Mouse (Mus musculus): ENCODE data around the gene Cacng4.

Gene Cacng4

DNA sequence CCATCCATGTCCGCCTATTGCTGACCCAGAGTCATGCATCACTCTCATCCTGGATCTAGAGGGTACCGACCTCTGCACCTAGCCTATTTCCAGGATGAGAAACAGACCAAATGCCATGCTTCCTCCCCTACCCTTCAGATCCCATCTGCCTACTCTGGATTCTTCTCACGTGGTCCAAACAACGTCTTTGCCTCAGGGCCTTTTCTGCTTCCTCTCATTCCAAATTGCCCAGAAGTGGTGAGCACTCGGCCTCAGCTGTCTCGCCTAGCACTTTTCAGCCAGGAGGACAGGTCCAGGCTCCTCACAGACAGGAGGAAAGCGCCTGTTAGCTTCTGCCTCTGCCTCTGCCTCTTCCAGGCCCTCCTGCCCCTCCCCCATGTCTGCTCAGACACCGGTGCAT is 21.0 kb downstream of the Cacng4 start:
- in situ Hi-C loops (cut with MboI, MseI), result no loop called here

- in situ Hi-C loops (cut with MboI, MseI), result no loop called here
Observed at GRCm38 (mm10) chr11:107772002-107772401, 22.4 kb downstream of the Cacng4 start.

DNA sequence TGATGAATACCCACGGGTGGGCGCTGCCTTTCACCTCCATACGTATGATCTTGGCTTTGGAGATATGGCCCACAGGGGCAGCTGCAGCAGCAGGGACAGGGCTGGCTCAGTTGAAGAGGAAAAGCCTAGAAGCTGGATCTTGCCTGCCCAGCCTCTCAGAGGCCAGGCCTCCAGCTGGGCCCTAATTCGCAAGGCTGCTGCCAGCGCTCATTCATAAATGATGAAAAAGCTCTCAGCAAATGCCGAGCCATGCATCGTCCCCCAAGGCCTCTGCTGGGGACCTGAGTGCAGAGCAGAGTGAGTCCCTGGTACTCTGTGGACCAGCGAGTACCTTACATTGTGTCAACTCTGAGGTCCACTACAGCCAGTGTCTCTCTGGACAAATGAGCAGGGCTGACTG is 26.0 kb downstream of the Cacng4 start:
- in situ Hi-C loops (cut with MboI, MseI), result no loop called here

- in situ Hi-C loops (cut with MboI, MseI), result no loop called here
Observed at GRCm38 (mm10) chr11:107766932-107767331, 27.4 kb downstream of the Cacng4 start.

- in situ Hi-C loops (cut with MboI, MseI), result no loop called here
Observed at GRCm38 (mm10) chr11:107762688-107763460, 31.5 kb downstream of the Cacng4 start.

DNA sequence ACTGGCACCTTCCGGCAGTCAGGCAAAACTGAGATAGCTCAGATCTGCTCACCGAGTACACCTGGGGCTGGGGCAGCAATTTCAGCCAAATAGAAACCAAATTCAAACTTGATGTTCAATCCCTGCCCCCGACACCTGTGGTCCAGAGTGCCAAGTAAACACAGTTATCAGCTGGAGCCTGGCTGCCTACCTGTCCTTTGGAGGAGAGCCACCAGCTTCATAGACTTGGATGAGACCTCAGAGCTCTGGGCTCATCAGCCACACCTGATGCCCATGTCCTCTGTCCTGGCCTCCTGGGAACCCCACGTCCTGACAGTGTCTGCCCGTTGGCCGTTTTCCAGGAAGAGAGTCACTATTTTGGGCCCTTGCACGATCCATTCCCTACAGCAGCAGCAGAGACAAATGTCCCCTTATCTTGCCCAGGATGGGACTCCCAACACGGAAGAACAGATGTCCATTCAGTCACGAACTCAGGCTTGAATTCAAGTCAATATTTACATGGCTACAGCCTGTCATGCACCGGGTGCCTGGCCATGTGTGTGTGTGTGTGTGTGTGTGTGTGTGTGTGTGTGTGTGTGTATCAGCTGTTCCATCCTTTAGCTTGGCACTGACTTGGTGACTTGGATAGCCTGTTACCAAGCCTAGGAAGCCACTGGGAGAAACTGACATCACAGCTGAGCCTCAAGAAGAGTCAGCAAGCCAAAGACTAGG is 32.4 kb downstream of the Cacng4 start:
- in situ Hi-C loops (cut with MboI, MseI), result no loop called here

GRCm38 (mm10) chr11:107760001-107760400 is 34.4 kb downstream of the Cacng4 start:
- in situ Hi-C loops (cut with MboI, MseI), result no loop called here

- in situ Hi-C loops (cut with MboI, MseI), result no loop called here
Observed at GRCm38 (mm10) chr11:107759516-107759915, 34.8 kb downstream of the Cacng4 start.

- in situ Hi-C loops (cut with MboI, MseI), result no loop called here
Observed at GRCm38 (mm10) chr11:107749114-107749513, 45.2 kb downstream of the Cacng4 start.

- in situ Hi-C loops (cut with MboI, MseI), result no loop called here
Observed at GRCm38 (mm10) chr11:107748243-107749035, 45.9 kb downstream of the Cacng4 start.

- in situ Hi-C loops (cut with MboI, MseI), result no loop called here
Observed at GRCm38 (mm10) chr11:107743100-107743499, 51.3 kb downstream of the Cacng4 start.

GRCm38 (mm10) chr11:107738418-107739099 is 55.8 kb downstream of the Cacng4 start:
- in situ Hi-C loops (cut with MboI, MseI), result no loop called here

- in situ Hi-C loops (cut with MboI, MseI), result no loop called here
Observed at GRCm38 (mm10) chr11:107737886-107738285, 56.5 kb downstream of the Cacng4 start.

DNA sequence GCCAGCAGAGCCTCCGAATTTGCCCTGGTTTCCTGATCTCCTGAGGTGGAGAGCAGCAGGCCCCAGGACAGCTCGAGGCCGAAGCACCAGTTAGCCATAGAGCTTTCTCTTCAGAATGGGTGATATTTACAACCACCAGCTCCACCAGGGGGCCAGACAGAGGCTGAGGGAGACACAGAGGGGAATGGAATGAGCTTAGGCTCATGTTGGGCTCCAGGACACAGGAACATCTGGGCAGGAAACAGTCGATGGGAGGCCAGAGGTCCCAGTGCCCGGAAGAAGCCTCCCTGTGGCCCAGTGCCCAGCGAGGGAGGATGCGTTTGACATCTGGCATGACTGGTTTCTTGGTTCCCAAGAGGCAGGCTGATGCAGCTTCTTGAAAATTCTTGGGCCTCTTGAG is 60.2 kb downstream of the Cacng4 start:
- in situ Hi-C loops (cut with MboI, MseI), result no loop called here

DNA sequence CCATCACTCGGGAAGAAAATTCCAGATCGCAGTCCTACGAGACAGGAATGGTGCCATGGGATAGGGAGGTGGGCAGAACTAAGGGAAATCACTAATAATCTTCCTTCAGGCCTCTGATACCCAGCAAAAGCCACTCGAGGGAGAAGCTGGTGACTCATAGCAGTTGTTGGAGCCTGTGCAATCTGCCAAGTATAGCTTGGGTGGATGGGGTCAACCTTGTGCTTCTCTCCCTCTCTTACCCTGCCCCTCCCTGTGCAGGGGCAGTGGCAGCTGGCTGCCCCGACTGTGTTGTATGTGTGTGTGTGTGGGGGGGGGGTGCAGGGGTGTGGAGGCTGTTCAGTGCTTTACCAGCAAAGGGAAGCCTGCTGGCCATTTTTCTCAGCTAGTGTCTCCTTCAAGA is 62.9 kb downstream of the Cacng4 start:
- in situ Hi-C loops (cut with MboI, MseI), result no loop called here

DNA sequence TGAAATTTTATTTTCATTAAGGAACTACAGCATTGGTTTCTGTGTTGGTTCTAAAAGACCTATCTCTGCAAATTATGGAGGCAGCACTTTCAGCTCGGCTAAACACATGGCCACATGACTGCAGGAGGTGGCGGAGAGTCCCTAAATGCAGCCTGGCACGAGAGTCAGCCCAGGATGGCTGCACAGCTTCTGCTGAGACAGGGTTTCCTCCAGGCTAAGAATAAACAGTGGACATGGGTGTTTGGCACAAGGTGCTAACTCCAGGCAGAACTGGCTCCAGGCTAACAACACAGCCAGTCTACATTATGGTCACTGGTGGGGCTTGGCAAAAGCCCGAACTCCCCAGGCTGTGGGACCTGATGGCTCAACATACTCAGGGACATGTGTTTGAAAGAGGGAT is 63.4 kb downstream of the Cacng4 start:
- in situ Hi-C loops (cut with MboI, MseI), result no loop called here

GRCm38 (mm10) chr11:107729141-107729540 is 65.2 kb downstream of the Cacng4 start:
- in situ Hi-C loops (cut with MboI, MseI), result no loop called here

DNA sequence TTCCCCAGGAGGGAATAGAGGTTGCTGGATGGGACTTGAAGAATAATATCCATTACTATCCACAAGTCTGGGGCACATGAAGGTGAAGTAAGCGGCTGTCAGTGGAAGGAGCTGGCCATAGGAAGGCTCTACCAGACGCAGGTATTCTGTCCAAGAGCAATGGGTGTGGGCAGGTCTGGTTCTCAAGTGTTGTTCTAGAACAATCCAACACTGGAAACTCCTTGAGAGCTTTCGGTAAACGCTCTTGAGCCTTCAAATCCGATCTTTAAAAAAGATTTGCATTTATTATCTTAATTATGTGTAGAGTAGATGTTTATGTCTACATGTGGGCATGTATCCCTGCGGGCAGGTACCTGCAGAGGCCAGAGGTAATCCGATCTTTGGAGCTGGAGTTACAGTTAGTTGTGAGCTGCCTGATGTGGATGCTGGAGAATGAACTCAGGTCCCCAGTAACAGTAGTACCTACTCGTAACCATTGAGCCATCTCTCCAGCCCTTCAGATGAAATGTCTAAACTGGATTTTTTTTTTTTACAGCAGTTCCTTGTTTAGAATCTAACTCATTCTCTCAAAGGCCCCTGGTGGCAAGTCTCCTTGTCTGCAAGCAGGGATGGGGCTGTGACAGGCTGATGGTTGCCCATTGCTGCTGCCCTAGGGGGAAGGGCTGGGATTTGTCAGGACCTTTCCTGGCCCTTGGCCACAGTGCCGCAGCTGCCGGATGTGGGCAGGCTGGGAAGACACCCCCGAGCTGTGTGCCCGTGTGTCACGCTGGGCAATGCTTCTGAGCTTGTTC is 66.1 kb downstream of the Cacng4 start:
- in situ Hi-C loops (cut with MboI, MseI), result no loop called here

DNA sequence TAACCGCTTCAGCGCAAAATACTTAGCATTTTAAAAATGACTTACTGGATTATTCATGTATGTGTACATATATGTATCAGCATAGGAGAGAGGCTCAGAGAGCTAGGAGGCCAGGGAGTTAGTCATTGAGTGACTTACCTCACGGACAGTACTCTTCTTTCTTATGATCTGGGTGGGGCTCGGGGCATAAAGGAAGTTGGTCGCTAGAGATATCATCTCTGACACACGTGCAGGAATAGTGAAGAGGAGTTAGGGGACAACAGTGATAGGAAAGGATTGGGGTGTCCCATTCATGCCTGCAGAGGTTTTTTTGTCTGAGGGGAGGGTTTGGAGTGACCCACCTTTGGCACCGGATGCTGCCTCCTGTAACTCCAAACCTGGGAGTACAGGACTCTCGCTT is 69.8 kb downstream of the Cacng4 start:
- in situ Hi-C loops (cut with MboI, MseI), result no loop called here

GRCm38 (mm10) chr11:107721057-107721456 is 73.3 kb downstream of the Cacng4 start:
- in situ Hi-C loops (cut with MboI, MseI), result no loop called here
